Mouse (Mus musculus): ENCODE measurements around the gene Tnr. TPM values are rescaled to one million over a fixed set of nuclear protein-coding genes. Genes with fewer than 3 reads are reported as not detected.

Gene Tnr
- polyA plus RNA-seq, 1 experiment from 2014 or later: not detected

- H3K9ac ChIP-seq (ENCODE audit: low read length): no peak overlapping the region
- no peaks in the 10 kb centered on the region for H3K9me3 ChIP-seq (ENCODE audit: control insufficient read depth, low read length)
- DNase-seq (ENCODE audit: low spot score) (no peak), ATAC-seq (ENCODE audit: insufficient number of reproducible peaks, low FRiP score, low TSS enrichment, low read depth) (no peak)
- 78% methylated on average over 9 of the region's 9 CpGs for WGBS
- H3K4me3 ChIP-seq (ENCODE audit: low read depth, low read length): no peak overlapping the region
- H3K36me3 ChIP-seq (ENCODE audit: control insufficient read depth, insufficient read depth, low read length): no peaks in the 10 kb centered on the region
- no peak overlapping the region for H3K27ac ChIP-seq (replicated peaks; ENCODE audit: low read depth, low read length)
- H3K4me1 ChIP-seq (ENCODE audit: control insufficient read depth, insufficient read depth, low read length): no peaks in the 10 kb centered on the region
- H3K27me3 ChIP-seq (ENCODE audit: control insufficient read depth, insufficient read depth, low read length): no peaks in the 10 kb centered on the region
- H3K4me2 ChIP-seq (ENCODE audit: low read depth, severe bottlenecking): no peak overlapping the region
Observed at GRCm38 (mm10) chr1:159545470-159546145, 22.0 kb downstream of the Tnr start.

- DNase-seq (ENCODE audit: low spot score) (no peak), ATAC-seq (ENCODE audit: insufficient number of reproducible peaks, low FRiP score, low TSS enrichment, low read depth) (no peak)
- Histone ChIP-seq H3K4me1 (ENCODE audit: control insufficient read depth, insufficient read depth, low read length) (no peaks in the 10 kb centered on the region), H3K36me3 (ENCODE audit: control insufficient read depth, insufficient read depth, low read length) (no peaks in the 10 kb centered on the region), H3K27ac (replicated peaks; ENCODE audit: low read depth, low read length) (no peak overlapping the region), H3K9ac (ENCODE audit: low read length) (no peak overlapping the region), H3K4me3 (ENCODE audit: low read depth, low read length) (no peak overlapping the region), H3K27me3 (ENCODE audit: control insufficient read depth, insufficient read depth, low read length) (no peaks in the 10 kb centered on the region), H3K4me2 (ENCODE audit: low read depth, severe bottlenecking) (no peak overlapping the region), H3K9me3 (ENCODE audit: control insufficient read depth, low read length) (no peaks in the 10 kb centered on the region)
- WGBS: 51% methylated on average over 10 of the region's 10 CpGs
Observed at GRCm38 (mm10) chr1:159551036-159551435, 27.5 kb downstream of the Tnr start.

- H3K4me2 ChIP-seq (ENCODE audit: low read depth, severe bottlenecking): no peak overlapping the region
- H3K4me3 ChIP-seq (ENCODE audit: low read depth, low read length): no peak overlapping the region
- DNase-seq (ENCODE audit: low spot score) (no peak), ATAC-seq (ENCODE audit: insufficient number of reproducible peaks, low FRiP score, low TSS enrichment, low read depth) (no peak)
- no peaks in the 10 kb centered on the region for H3K27me3 ChIP-seq (ENCODE audit: control insufficient read depth, insufficient read depth, low read length)
- H3K4me1 ChIP-seq (ENCODE audit: control insufficient read depth, insufficient read depth, low read length): no peaks in the 10 kb centered on the region
- no peaks in the 10 kb centered on the region for H3K36me3 ChIP-seq (ENCODE audit: control insufficient read depth, insufficient read depth, low read length)
- no peak overlapping the region for H3K9ac ChIP-seq (ENCODE audit: low read length)
- H3K9me3 ChIP-seq (ENCODE audit: control insufficient read depth, low read length): no peaks in the 10 kb centered on the region
- 51% methylated on average over 17 of the region's 17 CpGs for WGBS
- H3K27ac ChIP-seq (replicated peaks; ENCODE audit: low read depth, low read length): no peak overlapping the region
Observed at GRCm38 (mm10) chr1:159551591-159552442, 28.2 kb downstream of the Tnr start.

- Histone ChIP-seq H3K36me3 (ENCODE audit: control insufficient read depth, insufficient read depth, low read length) (no peaks in the 10 kb centered on the region), H3K4me3 (ENCODE audit: low read depth, low read length) (no peak overlapping the region), H3K27ac (replicated peaks; ENCODE audit: low read depth, low read length) (no peak overlapping the region), H3K9me3 (ENCODE audit: control insufficient read depth, low read length) (no peaks in the 10 kb centered on the region), H3K4me2 (ENCODE audit: low read depth, severe bottlenecking) (no peak overlapping the region), H3K4me1 (ENCODE audit: control insufficient read depth, insufficient read depth, low read length) (no peaks in the 10 kb centered on the region), H3K27me3 (ENCODE audit: control insufficient read depth, insufficient read depth, low read length) (no peaks in the 10 kb centered on the region), H3K9ac (ENCODE audit: low read length) (no peak overlapping the region)
- DNase-seq (ENCODE audit: low spot score): no peak
- no peak for ATAC-seq (ENCODE audit: insufficient number of reproducible peaks, low FRiP score, low TSS enrichment, low read depth)
- WGBS: 72% methylated on average over 3 of the region's 3 CpGs
Observed at GRCm38 (mm10) chr1:159561616-159562015, 38.0 kb downstream of the Tnr start.

- 87% methylated on average over 1 of the region's 1 CpGs for WGBS
Observed at GRCm38 (mm10) chr1:159565129-159565528, 41.6 kb downstream of the Tnr start.

GRCm38 (mm10) chr1:159566046-159566445 is 42.5 kb downstream of the Tnr start:
- DNase-seq (ENCODE audit: low spot score) (no peak), ATAC-seq (ENCODE audit: insufficient number of reproducible peaks, low FRiP score, low TSS enrichment, low read depth) (no peak)
- 76% methylated on average over 6 of the region's 6 CpGs for WGBS
- no peak overlapping the region for H3K4me2 ChIP-seq (ENCODE audit: low read depth, severe bottlenecking)
- no peaks in the 10 kb centered on the region for H3K36me3 ChIP-seq (ENCODE audit: control insufficient read depth, insufficient read depth, low read length)
- H3K9ac ChIP-seq (ENCODE audit: low read length): no peak overlapping the region
- no peak overlapping the region for H3K4me3 ChIP-seq (ENCODE audit: low read depth, low read length)
- H3K4me1 ChIP-seq (ENCODE audit: control insufficient read depth, insufficient read depth, low read length): no peaks in the 10 kb centered on the region
- no peaks in the 10 kb centered on the region for H3K27me3 ChIP-seq (ENCODE audit: control insufficient read depth, insufficient read depth, low read length)
- no peak overlapping the region for H3K27ac ChIP-seq (replicated peaks; ENCODE audit: low read depth, low read length)
- no peaks in the 10 kb centered on the region for H3K9me3 ChIP-seq (ENCODE audit: control insufficient read depth, low read length)

More at GRCm38 (mm10) chr1:159565129-159565528, 41.6 kb downstream of the Tnr start:
- Histone ChIP-seq H3K4me1 (ENCODE audit: control insufficient read depth, insufficient read depth, low read length) (no peaks in the 10 kb centered on the region), H3K9ac (ENCODE audit: low read length) (no peak overlapping the region), H3K27me3 (ENCODE audit: control insufficient read depth, insufficient read depth, low read length) (no peaks in the 10 kb centered on the region), H3K4me3 (ENCODE audit: low read depth, low read length) (no peak overlapping the region), H3K27ac (replicated peaks; ENCODE audit: low read depth, low read length) (no peak overlapping the region), H3K4me2 (ENCODE audit: low read depth, severe bottlenecking) (no peak overlapping the region), H3K36me3 (ENCODE audit: control insufficient read depth, insufficient read depth, low read length) (no peaks in the 10 kb centered on the region), H3K9me3 (ENCODE audit: control insufficient read depth, low read length) (no peaks in the 10 kb centered on the region)
- ATAC-seq (ENCODE audit: insufficient number of reproducible peaks, low FRiP score, low TSS enrichment, low read depth): no peak
- DNase-seq (ENCODE audit: low spot score): no peak

- ATAC-seq (ENCODE audit: insufficient number of reproducible peaks, low FRiP score, low TSS enrichment, low read depth): no peak
- H3K9me3 ChIP-seq (ENCODE audit: control insufficient read depth, low read length): no peaks in the 10 kb centered on the region
- H3K4me1 ChIP-seq (ENCODE audit: control insufficient read depth, insufficient read depth, low read length): no peaks in the 10 kb centered on the region
- H3K36me3 ChIP-seq (ENCODE audit: control insufficient read depth, insufficient read depth, low read length): no peaks in the 10 kb centered on the region
- H3K9ac ChIP-seq (ENCODE audit: low read length): no peak overlapping the region
- no peak for DNase-seq (ENCODE audit: low spot score)
- no peak overlapping the region for H3K4me2 ChIP-seq (ENCODE audit: low read depth, severe bottlenecking)
- WGBS: 81% methylated on average over 7 of the region's 7 CpGs
- H3K27ac ChIP-seq (replicated peaks; ENCODE audit: low read depth, low read length): no peak overlapping the region
- H3K27me3 ChIP-seq (ENCODE audit: control insufficient read depth, insufficient read depth, low read length): no peaks in the 10 kb centered on the region
- H3K4me3 ChIP-seq (ENCODE audit: low read depth, low read length): no peak overlapping the region
Observed at GRCm38 (mm10) chr1:159567171-159567570, 43.6 kb downstream of the Tnr start.

- Histone ChIP-seq H3K9ac (ENCODE audit: low read length) (no peak overlapping the region), H3K4me2 (ENCODE audit: low read depth, severe bottlenecking) (no peak overlapping the region), H3K4me3 (ENCODE audit: low read depth, low read length) (no peak overlapping the region), H3K9me3 (ENCODE audit: control insufficient read depth, low read length) (no peaks in the 10 kb centered on the region), H3K27me3 (ENCODE audit: control insufficient read depth, insufficient read depth, low read length) (no peaks in the 10 kb centered on the region), H3K36me3 (ENCODE audit: control insufficient read depth, insufficient read depth, low read length) (no peaks in the 10 kb centered on the region), H3K4me1 (ENCODE audit: control insufficient read depth, insufficient read depth, low read length) (no peaks in the 10 kb centered on the region), H3K27ac (replicated peaks; ENCODE audit: low read depth, low read length) (no peak overlapping the region)
- DNase-seq (ENCODE audit: low spot score) (no peak), ATAC-seq (ENCODE audit: insufficient number of reproducible peaks, low FRiP score, low TSS enrichment, low read depth) (no peak)
- WGBS: 68% methylated on average over 8 of the region's 8 CpGs
Observed at GRCm38 (mm10) chr1:159570270-159570669, 46.7 kb downstream of the Tnr start.

All from limb, embryonic 11.5 days (tissue).